Mouse (Mus musculus) adrenal gland, adult (tissue): ENCODE data around the gene 1700025G04Rik.

Experiments
- DNase-seq, 2 experiments: peaks; one replicate each; pipeline ENCODE4 v3.0.0; 2022 to 2023; ENCODE audit warnings: low spot score in 1 of 2; ENCODE audit not compliant: inconsistent age in 2 of 2

1700025G04Rik gene

GRCm38 (mm10) chr1:152076222-152076845 lies 13.6 kb downstream of the 1700025G04Rik start:
- DNase-seq = no peak

- DNase-seq = no peak
Measured at GRCm38 (mm10) chr1:152075725-152076124, 14.2 kb downstream of the 1700025G04Rik start.

DNA sequence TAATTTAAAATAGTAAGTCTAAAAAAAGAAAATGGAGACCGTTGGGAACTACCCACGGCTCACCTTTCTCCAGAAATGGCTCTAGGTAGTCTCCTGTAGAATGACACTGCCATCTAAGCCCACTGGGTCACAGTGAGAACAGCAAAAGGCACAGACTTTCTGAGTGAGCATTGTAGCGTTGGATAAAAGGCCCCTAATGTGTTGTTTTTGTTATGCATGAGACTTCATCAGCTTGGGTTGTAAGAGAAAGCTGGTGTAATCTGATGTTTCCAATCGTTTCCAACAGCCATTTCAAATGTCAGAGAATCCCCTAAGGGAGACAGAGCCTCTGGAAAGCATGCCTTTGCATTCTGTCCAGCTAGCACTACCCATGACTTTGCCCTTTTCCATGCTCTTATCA lies 19.5 kb downstream of the 1700025G04Rik start:
- no peak for DNase-seq

DNA sequence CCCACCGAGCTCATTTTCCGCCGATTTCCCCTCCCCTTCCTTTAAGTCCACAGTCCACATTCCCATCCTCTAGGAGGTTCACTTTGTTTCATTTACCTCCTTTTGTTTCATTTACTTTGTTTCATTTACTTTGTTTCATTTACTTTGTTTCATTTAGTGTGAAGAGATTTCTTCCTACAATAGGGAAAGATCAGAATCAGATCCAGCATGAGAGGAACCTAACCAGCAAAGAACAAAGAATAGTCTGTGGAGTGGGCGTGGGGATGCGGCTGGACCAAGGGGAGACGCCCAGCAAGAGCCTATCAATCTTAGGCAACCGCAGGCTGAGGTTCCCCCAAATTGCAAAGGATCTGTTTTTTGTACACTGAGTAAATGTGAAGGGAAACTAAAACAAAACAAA lies 20.2 kb downstream of the 1700025G04Rik start:
- DNase-seq = no peak

GRCm38 (mm10) chr1:152067919-152068318 lies 22.0 kb downstream of the 1700025G04Rik start:
- DNase-seq = no peak

DNA sequence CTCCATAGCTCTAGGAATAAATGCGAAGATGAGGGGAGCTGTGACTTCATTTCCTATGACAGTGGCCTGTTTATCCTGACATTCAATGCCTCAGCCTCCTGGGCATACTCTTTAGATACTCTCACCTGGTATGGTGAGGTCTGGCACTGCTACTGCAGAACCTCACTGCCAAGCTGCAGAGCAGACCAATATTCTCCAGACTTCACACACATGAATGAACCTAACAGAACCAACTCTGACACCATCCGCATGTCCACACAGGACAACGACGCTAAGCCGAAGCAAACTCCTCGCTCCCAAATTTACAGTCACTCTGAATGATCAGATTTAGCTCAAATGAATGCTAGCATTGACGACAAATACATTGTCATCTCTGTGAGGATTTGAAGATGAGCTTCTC lies 24.4 kb downstream of the 1700025G04Rik start:
- DNase-seq = no peak

DNA sequence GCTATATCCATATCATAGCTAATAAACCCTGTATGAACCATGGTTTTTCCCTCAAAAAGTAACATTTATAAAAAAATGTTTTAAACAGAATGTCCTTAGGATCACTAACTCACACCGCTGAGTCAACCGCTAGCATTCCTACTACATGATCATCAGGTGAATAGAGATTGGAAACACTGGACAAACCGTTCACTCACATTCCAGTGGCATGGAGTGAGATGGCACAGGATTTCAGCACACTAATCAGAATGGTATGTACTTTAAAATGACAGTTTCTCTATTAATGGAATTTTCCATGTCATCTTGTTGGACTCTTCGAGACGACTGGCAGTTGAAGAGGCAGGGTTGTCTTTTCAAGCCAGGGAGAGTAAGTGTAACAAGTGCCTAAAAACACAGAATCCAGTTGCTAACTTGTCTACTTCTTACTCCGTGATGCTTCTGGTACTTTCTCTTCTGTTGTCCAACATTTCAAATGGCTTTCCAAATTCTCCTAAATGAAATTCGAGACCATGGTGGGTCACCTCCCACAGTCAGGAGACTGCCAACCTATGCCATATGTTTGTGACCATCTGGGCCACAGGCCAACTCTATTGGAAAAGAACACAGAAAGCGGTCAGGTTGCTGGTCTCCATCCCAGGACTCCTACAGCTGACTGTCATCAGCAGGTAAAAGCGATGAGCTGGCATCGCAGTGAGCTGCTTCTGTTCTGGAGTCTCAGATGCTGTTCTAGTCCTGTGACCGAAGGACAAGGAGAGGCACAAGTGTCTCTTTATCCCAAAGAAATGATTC lies 26.4 kb downstream of the 1700025G04Rik start:
- DNase-seq = no peak

- DNase-seq = no peak
Measured at GRCm38 (mm10) chr1:152061745-152062144, 28.2 kb downstream of the 1700025G04Rik start.

GRCm38 (mm10) chr1:152060265-152060664 lies 29.7 kb downstream of the 1700025G04Rik start:
- DNase-seq = no peak

- no peak for DNase-seq
Measured at GRCm38 (mm10) chr1:152058776-152059175, 31.1 kb downstream of the 1700025G04Rik start.

DNA sequence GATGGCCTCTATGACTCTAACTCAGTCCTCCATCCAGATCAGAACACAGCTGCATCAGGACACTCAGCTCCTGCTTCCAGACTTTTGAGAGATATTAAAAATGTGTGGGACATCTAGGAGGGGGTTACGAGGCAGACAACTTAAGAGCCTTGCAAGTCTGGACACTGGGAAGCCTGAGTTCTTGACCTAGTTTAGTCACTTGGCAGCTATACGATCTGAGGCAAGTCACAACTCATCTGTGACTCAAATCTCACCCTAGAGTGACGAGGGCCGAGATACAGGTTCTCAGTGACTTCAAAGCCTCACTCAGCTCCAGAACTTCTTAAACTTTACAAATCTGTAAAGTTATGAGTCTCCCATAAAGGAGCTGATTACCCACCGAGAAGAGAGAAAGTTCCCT lies 36.8 kb downstream of the 1700025G04Rik start:
- DNase-seq = peak; percentile 60 to 82

DNA sequence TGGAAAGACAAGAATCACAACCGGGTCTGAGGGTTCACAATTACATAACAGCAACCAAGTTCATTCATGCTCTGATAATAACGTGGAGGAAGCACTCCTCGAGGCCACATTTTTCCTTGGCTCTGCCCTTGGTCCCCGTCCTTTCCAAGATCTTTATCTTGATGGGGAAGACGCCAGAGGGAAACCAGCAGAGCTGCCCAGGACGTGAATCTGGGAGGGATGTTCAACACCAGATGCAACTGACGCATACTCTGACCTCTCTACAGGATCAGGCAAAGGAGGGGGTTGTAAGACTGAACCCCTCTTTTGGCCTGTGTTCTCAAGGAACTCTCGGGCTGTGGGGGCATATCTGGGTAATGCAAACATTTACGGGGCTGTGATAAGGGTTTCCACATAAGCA lies 38.1 kb downstream of the 1700025G04Rik start:
- DNase-seq = peak; percentile 87 to 93

DNA sequence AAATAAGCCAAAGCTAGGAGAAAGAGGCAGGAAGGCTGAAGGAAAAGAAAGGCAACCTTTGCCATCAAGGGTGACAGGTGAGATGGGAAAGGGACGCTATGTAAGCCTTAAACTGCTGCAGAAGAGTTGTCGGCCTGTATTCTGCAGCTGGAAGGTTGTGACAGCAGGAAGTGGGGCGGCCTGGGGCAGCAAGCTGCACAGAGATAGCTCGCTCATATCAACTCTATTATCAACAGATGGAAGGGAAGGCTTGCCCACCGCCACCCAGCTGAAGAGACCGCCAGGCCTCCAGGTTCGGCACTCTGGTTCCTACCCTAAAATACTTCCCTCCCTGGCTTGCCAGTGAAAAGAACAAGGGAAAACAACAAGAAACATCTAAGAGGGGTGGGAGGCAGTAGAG lies 39.9 kb downstream of the 1700025G04Rik start:
- no peak for DNase-seq

- no peak for DNase-seq
Measured at GRCm38 (mm10) chr1:152048291-152048690, 41.6 kb downstream of the 1700025G04Rik start.

- DNase-seq = peak in 1 of 2 experiments; percentile 60
Measured at GRCm38 (mm10) chr1:152047416-152047815, 42.5 kb downstream of the 1700025G04Rik start.

DNA sequence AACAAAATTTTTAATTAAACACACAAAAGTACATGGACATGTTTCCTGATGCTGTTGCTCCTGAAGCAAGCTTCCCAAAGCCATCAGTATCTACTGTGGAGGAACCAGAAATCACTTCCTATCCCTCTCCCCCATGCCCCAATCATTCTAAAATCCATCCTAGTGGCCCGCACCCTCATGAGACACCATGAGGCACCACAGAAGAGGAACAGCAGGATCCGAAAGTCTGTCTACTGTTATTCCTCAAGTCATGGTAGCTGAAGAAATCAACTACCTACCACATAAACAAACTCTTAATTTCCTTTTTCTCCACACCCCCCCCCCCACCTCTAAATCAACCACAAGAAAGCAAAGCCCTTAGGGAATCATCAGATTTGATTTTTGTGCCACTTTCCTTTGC lies 46.5 kb downstream of the 1700025G04Rik start:
- DNase-seq = no peak

- DNase-seq = no peak
Measured at GRCm38 (mm10) chr1:152042409-152042808, 47.5 kb downstream of the 1700025G04Rik start.

GRCm38 (mm10) chr1:152041005-152041404 lies 48.9 kb downstream of the 1700025G04Rik start:
- no peak for DNase-seq

DNA sequence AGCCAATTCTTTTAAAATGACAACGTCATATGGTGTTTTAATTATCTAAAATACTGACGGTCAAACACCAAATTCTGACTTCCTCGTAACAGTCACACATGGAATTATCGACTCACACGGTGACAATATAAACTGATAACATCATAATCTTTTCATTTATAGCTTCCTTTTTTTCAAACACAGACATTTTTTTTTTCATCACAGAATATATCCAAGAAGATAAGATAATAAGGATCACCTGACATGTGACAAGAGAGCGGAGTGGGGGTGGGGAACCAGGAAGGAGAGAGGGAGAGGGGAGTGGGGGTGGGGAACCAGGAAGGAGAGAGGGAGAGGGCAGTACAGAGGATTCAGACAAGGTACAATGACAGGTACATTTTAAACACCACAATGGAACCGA lies 49.9 kb downstream of the 1700025G04Rik start:
- no peak for DNase-seq

DNA sequence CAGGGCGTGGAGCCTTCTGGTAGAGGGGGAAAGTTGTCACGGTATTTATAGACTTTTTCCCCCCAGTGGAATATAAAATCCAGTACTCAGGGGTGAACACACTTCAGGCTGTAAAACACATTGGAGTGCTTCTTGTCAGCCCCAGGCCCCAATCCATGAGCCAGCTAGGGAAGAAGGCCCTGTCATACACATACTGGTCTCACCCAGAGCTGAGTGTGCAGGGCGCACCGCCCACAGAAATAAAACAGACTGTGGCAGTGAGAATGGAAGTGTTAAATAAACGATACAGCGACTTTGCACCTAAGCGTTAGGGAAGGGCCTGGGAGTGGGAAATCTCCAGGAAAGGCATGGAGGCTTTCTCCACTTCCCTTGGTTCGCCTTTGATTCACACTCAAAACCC lies 50.3 kb downstream of the 1700025G04Rik start:
- DNase-seq = no peak

GRCm38 (mm10) chr1:152038086-152038485 lies 51.8 kb downstream of the 1700025G04Rik start:
- DNase-seq = no peak

- DNase-seq = no peak
Measured at GRCm38 (mm10) chr1:152037589-152037988, 52.3 kb downstream of the 1700025G04Rik start.

DNA sequence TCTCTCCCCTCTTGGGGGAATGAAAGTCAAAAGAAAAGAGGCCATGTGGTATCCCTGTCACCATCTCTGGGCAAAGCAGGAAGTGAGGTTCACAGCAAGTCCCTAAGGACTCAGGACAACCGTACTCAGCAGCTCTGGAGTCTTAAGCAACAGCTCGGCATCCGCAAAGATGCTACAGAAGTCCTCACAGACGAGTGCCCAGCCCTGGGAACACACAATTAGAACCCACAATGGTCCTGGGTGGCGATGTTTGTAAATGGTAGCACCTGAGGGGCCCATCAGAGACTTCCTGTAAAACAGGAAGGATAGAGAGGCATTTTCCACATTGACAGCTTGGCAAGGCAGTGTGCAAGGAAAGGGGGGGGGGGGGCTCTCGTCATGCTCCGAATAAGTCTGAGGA lies 55.2 kb downstream of the 1700025G04Rik start:
- DNase-seq = no peak
